Mouse (Mus musculus) heart, embryonic 10.5 days (tissue): ENCODE data around the gene Gpatch3. TPM values are rescaled to one million over a fixed set of nuclear protein-coding genes. Genes with fewer than 3 reads are reported as not detected.

Experiments
- DNase-seq: peaks from one replicate; pipeline ENCODE4 v3.0.0-alpha.2; 2017; ENCODE audit warnings: low spot score
- H3K27ac ChIP-seq: fragments of 300-500 bp; sonication (generic); 2 replicates; pipeline ENCODE4 v1.5.1; 2016; ENCODE audit warnings: mild to moderate bottlenecking
- H3K27me3 ChIP-seq: fragments of 300-500 bp; sonication (generic); 2 replicates; pipeline ENCODE4 v1.6.1; 2016; ENCODE audit warnings: mild to moderate bottlenecking; ENCODE audit not compliant: poor library complexity, insufficient read depth, severe bottlenecking
- H3K36me3 ChIP-seq: fragments of 300-500 bp; sonication (generic); 2 replicates; pipeline ENCODE4 v1.6.1; 2016; ENCODE audit warnings: mild to moderate bottlenecking, moderate library complexity
- H3K4me1 ChIP-seq: fragments of 300-500 bp; sonication (generic); 2 replicates; pipeline ENCODE4 v1.6.1; 2016; ENCODE audit warnings: mild to moderate bottlenecking
- H3K4me3 ChIP-seq: fragments of 300-500 bp; sonication (generic); 2 replicates; pipeline ENCODE4 v1.5.1; 2016; ENCODE audit warnings: mild to moderate bottlenecking, moderate library complexity
- H3K9me3 ChIP-seq: fragments of 300-500 bp; sonication (generic); 2 replicates; pipeline ENCODE4 v1.6.1; 2016; ENCODE audit warnings: mild to moderate bottlenecking, moderate library complexity
- WGBS: fragments of 180-500 bp; shearing (Covaris S2); methylation state at CpG from one replicate; pipeline ENCODE4 v1.1.7; 2016; 5-methylcytosine and 5-hydroxymethylcytosine counted together
- polyA plus RNA-seq: library from polyadenylated mRNA; unstranded; fragments of >200 nt; fragmentation: Nextera tagmentation; extraction: Ambion mirVana; gene quantifications from 2 replicates; pipeline ENCODE4 v1.2.1, GENCODE M21; 2016

Gene Gpatch3
- polyA plus RNA-seq, result 7.1 and 9.6 TPM in 2 replicates

GRCm38 (mm10) chr4:133574070-133574842 is at the start of gene Gpatch3:
Gene Gpatch3, plus strand, starts transcription at chr4:133574745.
- Histone ChIP-seq H3K9me3 (no peaks in the 10 kb centered on the region), H3K4me1 (peaks cover 12% of the 10 kb centered on the region), H3K27me3 (no peaks in the 10 kb centered on the region), H3K27ac (peak within 1 kb of the TSS; percentile 89), H3K36me3 (peaks cover 16% of the 10 kb centered on the region), H3K4me3 (peak within 1 kb of the TSS; percentile 94)
- WGBS, result 7% methylated on average over 44 of the region's 44 CpGs
- DNase-seq, result peak; percentile 95

- H3K27ac ChIP-seq, result no peak overlapping the region
- DNase-seq, result no peak
- peaks cover 11% of the 10 kb centered on the region for H3K4me1 ChIP-seq
- H3K27me3 ChIP-seq, result no peaks in the 10 kb centered on the region
- 62% methylated on average over 16 of the region's 16 CpGs for WGBS
- H3K36me3 ChIP-seq, result peaks cover 48% of the 10 kb centered on the region
- H3K4me3 ChIP-seq, result no peak overlapping the region
- H3K9me3 ChIP-seq, result no peaks in the 10 kb centered on the region
Observed at GRCm38 (mm10) chr4:133527788-133528187, 46.8 kb upstream of the Gpatch3 start.

GRCm38 (mm10) chr4:133532777-133533176 is 41.8 kb upstream of the Gpatch3 start:
- Histone ChIP-seq H3K4me1 (peaks cover 10% of the 10 kb centered on the region), H3K4me3 (no peak overlapping the region), H3K27me3 (no peaks in the 10 kb centered on the region), H3K9me3 (no peaks in the 10 kb centered on the region), H3K27ac (no peak overlapping the region), H3K36me3 (peaks cover 97% of the 10 kb centered on the region)
- no peak for DNase-seq
- 85% methylated on average over 3 of the region's 3 CpGs for WGBS

GRCm38 (mm10) chr4:133536081-133536480 is 38.5 kb upstream of the Gpatch3 start:
- Histone ChIP-seq H3K27ac (no peak overlapping the region), H3K4me3 (no peak overlapping the region), H3K36me3 (peaks cover 99% of the 10 kb centered on the region), H3K4me1 (no peaks in the 10 kb centered on the region), H3K9me3 (no peaks in the 10 kb centered on the region), H3K27me3 (no peaks in the 10 kb centered on the region)
- WGBS, result 87% methylated on average over 3 of the region's 3 CpGs
- DNase-seq, result no peak

GRCm38 (mm10) chr4:133536652-133537051 is 37.9 kb upstream of the Gpatch3 start:
- 90% methylated on average over 5 of the region's 5 CpGs for WGBS
- Histone ChIP-seq H3K27me3 (no peaks in the 10 kb centered on the region), H3K27ac (no peak overlapping the region), H3K4me1 (no peaks in the 10 kb centered on the region), H3K4me3 (no peak overlapping the region), H3K36me3 (peaks cover 99% of the 10 kb centered on the region), H3K9me3 (no peaks in the 10 kb centered on the region)
- no peak for DNase-seq

GRCm38 (mm10) chr4:133545272-133546231 is 29.0 kb upstream of the Gpatch3 start, which contains the start of gene Nudc:
Gene Nudc, minus strand, starts transcription at chr4:133545996.
- no peaks in the 10 kb centered on the region for H3K9me3 ChIP-seq
- DNase-seq, result peak; percentile 99
- under 1% methylated on average over 76 of the region's 77 CpGs for WGBS
- peak within 1 kb of the TSS; percentile 98 for H3K4me3 ChIP-seq
- peaks cover 31% of the 10 kb centered on the region for H3K36me3 ChIP-seq
- H3K27me3 ChIP-seq, result no peaks in the 10 kb centered on the region
- H3K4me1 ChIP-seq, result peaks cover 18% of the 10 kb centered on the region
- H3K27ac ChIP-seq, result peak within 1 kb of the TSS; percentile 94

GRCm38 (mm10) chr4:133552029-133552428 is 22.5 kb upstream of the Gpatch3 start:
- Histone ChIP-seq H3K27ac (no peak overlapping the region; the same call in 1 of the 2 replicates), H3K4me3 (no peak overlapping the region), H3K27me3 (peaks cover 12% of the 10 kb centered on the region; the same call in 1 of the 2 replicates), H3K36me3 (no peaks in the 10 kb centered on the region), H3K4me1 (peaks cover 25% of the 10 kb centered on the region), H3K9me3 (no peaks in the 10 kb centered on the region)
- no peak for DNase-seq
- WGBS, result 89% methylated on average over 1 of the region's 1 CpGs

- WGBS, result 48% methylated on average over 10 of the region's 10 CpGs
- Histone ChIP-seq H3K27me3 (peaks cover 12% of the 10 kb centered on the region; the same call in 1 of the 2 replicates), H3K9me3 (no peaks in the 10 kb centered on the region), H3K36me3 (no peaks in the 10 kb centered on the region), H3K27ac (peak within 1 kb of the TSS; percentile 85), H3K4me1 (peaks cover 31% of the 10 kb centered on the region), H3K4me3 (peak within 1 kb of the TSS; percentile 47)
- no peak for DNase-seq
Observed at GRCm38 (mm10) chr4:133552768-133553447, 21.6 kb upstream of the Gpatch3 start, which contains the start of gene Nr0b2. Gene Nr0b2, plus strand, starts transcription at chr4:133553376.

GRCm38 (mm10) chr4:133553448-133554330 is 20.9 kb upstream of the Gpatch3 start:
- Histone ChIP-seq H3K27ac (peak overlapping the region; percentile 85), H3K27me3 (peaks cover 12% of the 10 kb centered on the region; the same call in 1 of the 2 replicates), H3K9me3 (no peaks in the 10 kb centered on the region), H3K36me3 (no peaks in the 10 kb centered on the region), H3K4me1 (peaks cover 31% of the 10 kb centered on the region), H3K4me3 (peak overlapping the region; percentile 47)
- DNase-seq, result no peak
- 62% methylated on average over 19 of the region's 19 CpGs for WGBS

- H3K9me3 ChIP-seq, result no peaks in the 10 kb centered on the region
- 0 out of 2 replicates have a peak, but pooled peaks cover under 1% of the 10 kb centered on the region for H3K27me3 ChIP-seq
- WGBS, result 39% methylated on average over 10 of the region's 10 CpGs
- H3K4me1 ChIP-seq, result peaks cover 28% of the 10 kb centered on the region
- H3K4me3 ChIP-seq, result no peak overlapping the region
- no peaks in the 10 kb centered on the region for H3K36me3 ChIP-seq
- H3K27ac ChIP-seq, result no peak overlapping the region
- no peak for DNase-seq
Observed at GRCm38 (mm10) chr4:133557041-133557717, 17.4 kb upstream of the Gpatch3 start.

GRCm38 (mm10) chr4:133559846-133560245 is 14.7 kb upstream of the Gpatch3 start:
- no peaks in the 10 kb centered on the region for H3K27me3 ChIP-seq
- no peak overlapping the region for H3K27ac ChIP-seq
- DNase-seq, result no peak
- no peaks in the 10 kb centered on the region for H3K36me3 ChIP-seq
- H3K4me1 ChIP-seq, result 0 out of 2 replicates have a peak, but pooled peaks cover 6% of the 10 kb centered on the region
- 0 out of 2 replicates have a peak, but pooled peaks cover 3% of the 10 kb centered on the region for H3K9me3 ChIP-seq
- H3K4me3 ChIP-seq, result no peak overlapping the region
- WGBS, result 71% methylated on average over 4 of the region's 4 CpGs
